Mouse (Mus musculus) adrenal gland, postnatal 36 days (tissue): ENCODE measurements around the gene Ddx18. TPM values are rescaled to one million over a fixed set of nuclear protein-coding genes. Genes with fewer than 3 reads are reported as not detected.

ENCODE experiments used
- DNase-seq, 2 experiments: peaks; one replicate each; pipeline ENCODE4 v3.0.0; 2021; ENCODE audit warnings: mixed read lengths in 1 of 2
- total RNA-seq, 2 experiments: library from RNA; stranded (reverse); gene quantifications; 2 replicates each; pipeline ENCODE4 v1.2.3; 2021

Ddx18 gene
- total RNA-seq, 2 experiments from 2014 or later: 43.8 to 50.7 TPM

- no peak for DNase-seq
Measured at GRCm38 (mm10) chr1:121527600-121528398, 40.0 kb downstream of the Ddx18 start.

- DNase-seq: no peak
Measured at GRCm38 (mm10) chr1:121527061-121527460, 40.7 kb downstream of the Ddx18 start.

GRCm38 (mm10) chr1:121518609-121519008, 49.2 kb downstream of the Ddx18 start:
- no peak for DNase-seq

- DNase-seq: no peak
Measured at GRCm38 (mm10) chr1:121511966-121512365, 55.8 kb downstream of the Ddx18 start.

GRCm38 (mm10) chr1:121511186-121511585, 56.6 kb downstream of the Ddx18 start:
- no peak for DNase-seq

GRCm38 (mm10) chr1:121510420-121511140, 57.2 kb downstream of the Ddx18 start:
- DNase-seq: no peak

- DNase-seq: no peak
Measured at GRCm38 (mm10) chr1:121508729-121509128, 59.1 kb downstream of the Ddx18 start.

Other genes starting within 250 kb of the Ddx18 start
- gene Insig2, start 235.4 kb downstream of the Ddx18 start, total RNA-seq: 10 to 100 TPM; 47.3 to 47.5 TPM
- gene Ccdc93, start 136.9 kb downstream of the Ddx18 start, total RNA-seq: 10 to 100 TPM; 20.9 to 27.6 TPM
- not detected for gene Htr5b, start 39.5 kb downstream of the Ddx18 start, total RNA-seq